Mouse (Mus musculus): ENCODE results near the gene Pnck.

The Pnck gene

GRCm38 (mm10) chrX:73639255-73639675 lies 20.7 kb downstream of the Pnck start, which contains the start of gene Dusp9:
Gene Dusp9, plus strand, starts transcription at chrX:73639419.
- peak; percentile 48 for DNase-seq

GRCm38 (mm10) chrX:73637415-73637814 lies 22.5 kb downstream of the Pnck start:
- DNase-seq: no peak

- DNase-seq: no peak
Measured at GRCm38 (mm10) chrX:73635425-73635824, 24.5 kb downstream of the Pnck start.

GRCm38 (mm10) chrX:73626981-73627380 lies 32.9 kb downstream of the Pnck start:
- no peak for DNase-seq

GRCm38 (mm10) chrX:73619890-73620289 lies 40.0 kb downstream of the Pnck start:
- DNase-seq: no peak

GRCm38 (mm10) chrX:73619401-73619800 lies 40.5 kb downstream of the Pnck start:
- DNase-seq: no peak

GRCm38 (mm10) chrX:73615876-73616275 lies 44.0 kb downstream of the Pnck start:
- no peak for DNase-seq

GRCm38 (mm10) chrX:73613665-73614064 lies 46.3 kb downstream of the Pnck start:
- no peak for DNase-seq

Data from kidney, adult 18-20 months (tissue).